Mouse (Mus musculus): ENCODE data around the gene Arl6ip4. TPM values are rescaled to one million over a fixed set of nuclear protein-coding genes. Genes with fewer than 3 reads are reported as not detected.

Gene Arl6ip4
- total and polyA plus RNA-seq, 3 experiments: 57.8 to 128 TPM; not detected in 1

GRCm38 (mm10) chr5:124103552-124103951 lies 12.3 kb upstream of the Arl6ip4 start (continued):
- no peak for TF ChIP-seq CTCF (IDR thresholded peaks at IDR 0.05 in 2 of 3, conservative IDR thresholded peaks at IDR 0.05 in 1 of 3; ENCODE audit: control insufficient read depth in 1 of 3, insufficient read depth in 1 of 3, low read depth in 2 of 3, low read length in 3 of 3, poor library complexity in 1 of 3, severe bottlenecking in 1 of 3)

GRCm38 (mm10) chr5:124111077-124111741 lies 4.7 kb upstream of the Arl6ip4 start:
- H3K4me3 ChIP-seq (ENCODE audit: control insufficient read depth in 1 of 2, insufficient read depth in 1 of 2, low read depth in 2 of 2, low read length in 2 of 2): peak overlapping the region; percentile 77 to 95
- 0 out of 4 replicates have a peak, but pooled peaks cover 0 to 2% of the 10 kb centered on the region in 2 experiments for H3K36me3 ChIP-seq (ENCODE audit: control insufficient read depth in 1 of 2, insufficient read depth in 2 of 2, low read length in 2 of 2)
- peaks cover 0 to 6% of the 10 kb centered on the region in 2 experiments; a peak in 2 of 4 replicates for H3K4me1 ChIP-seq (ENCODE audit: control insufficient read depth in 1 of 2, insufficient read depth in 2 of 2, low read length in 2 of 2)
- no peaks in the 10 kb centered on the region for H3K9me3 ChIP-seq (replicated peaks; ENCODE audit: insufficient read depth, low read length)
- peak; percentile 90 for DNase-seq (ENCODE audit: low read depth, low spot score)
- no peaks in the 10 kb centered on the region for H3K27me3 ChIP-seq (ENCODE audit: control insufficient read depth in 1 of 2, insufficient read depth in 2 of 2, low read length in 2 of 2)
- peak overlapping the region; percentile 99 for H3K27ac ChIP-seq (ENCODE audit: control insufficient read depth, low read depth, low read length)
- H3K9ac ChIP-seq (ENCODE audit: control insufficient read depth, low read depth, low read length, poor library complexity, severe bottlenecking): peak overlapping the region; percentile 98
- peaks cover 33% of the 10 kb centered on the region for H3K79me2 ChIP-seq (ENCODE audit: control insufficient read depth, insufficient read depth, low read length, poor library complexity)
- TF ChIP-seq JUND (IDR thresholded peaks at IDR 0.05; ENCODE audit: low read depth, low read length) (no peak), RAD21 (IDR thresholded peaks at IDR 0.05; ENCODE audit: low read depth, low read length) (peak; percentile 31), MAFK (IDR thresholded peaks at IDR 0.05; ENCODE audit: borderline replicate concordance, low read depth, low read length) (no peak), CHD1 (IDR thresholded peaks at IDR 0.05; ENCODE audit: low read depth, low read length) (peak; percentile 95; the same call in 1 of the 2 replicates), BHLHE40 (IDR thresholded peaks at IDR 0.05; ENCODE audit: borderline replicate concordance, low read depth, low read length) (no peak), RCOR1 (IDR thresholded peaks at IDR 0.05; ENCODE audit: low read depth, low read length) (no peak), NRF1 (IDR thresholded peaks at IDR 0.05; ENCODE audit: insufficient read depth, low read depth, low read length, poor library complexity, severe bottlenecking) (no peak), ZNF384 (IDR thresholded peaks at IDR 0.05; ENCODE audit: low read depth, low read length) (no peak), HCFC1 (IDR thresholded peaks at IDR 0.05; ENCODE audit: low read depth, low read length) (peak; percentile 78), UBTF (IDR thresholded peaks at IDR 0.05; ENCODE audit: borderline replicate concordance, insufficient read depth, low read depth, low read length) (no peak), CTCF (IDR thresholded peaks at IDR 0.05 in 2 of 3, conservative IDR thresholded peaks at IDR 0.05 in 1 of 3; ENCODE audit: control insufficient read depth in 1 of 3, insufficient read depth in 1 of 3, low read depth in 2 of 3, low read length in 3 of 3, poor library complexity in 1 of 3, severe bottlenecking in 1 of 3) (peak; percentile 87 to 99 (median 92)), MAZ (IDR thresholded peaks at IDR 0.05; ENCODE audit: low read depth, low read length) (peak; percentile 76; the same call in 1 of the 2 replicates), POLR2AphosphoS2 (IDR thresholded peaks at IDR 0.05; ENCODE audit: low read length) (no peak), POLR2AphosphoS5 (IDR thresholded peaks at IDR 0.05; ENCODE audit: borderline replicate concordance, low read depth, low read length) (no peak), NELFE (IDR thresholded peaks at IDR 0.05; ENCODE audit: low read depth, low read length) (no peak; the same call in 1 of the 2 replicates), ZKSCAN1 (IDR thresholded peaks at IDR 0.05; ENCODE audit: low read depth, low read length) (no peak), GATA1 (IDR thresholded peaks at IDR 0.05; ENCODE audit: low read depth, low read length) (peak; percentile 22; the same call in 1 of the 2 replicates), TAL1 (IDR thresholded peaks at IDR 0.05; ENCODE audit: low read length) (no peak), TBP (IDR thresholded peaks at IDR 0.05; ENCODE audit: low read depth, low read length) (peak; percentile 65), ZC3H11A (IDR thresholded peaks at IDR 0.05; ENCODE audit: low read depth, low read length) (peak; percentile 45; the same call in 1 of the 2 replicates), SMC3 (IDR thresholded peaks at IDR 0.05; ENCODE audit: low read depth, low read length) (peak; percentile 71), MEF2A (IDR thresholded peaks at IDR 0.05; ENCODE audit: extremely low read depth, insufficient replicate concordance, low read depth, low read length, poor library complexity, severe bottlenecking) (no peak), MYB (IDR thresholded peaks at IDR 0.05; ENCODE audit: low read depth, low read length) (no peak), MYC (IDR thresholded peaks at IDR 0.05; ENCODE audit: low read depth, low read length) (peak; percentile 76; the same call in 1 of the 2 replicates), GABPA (IDR thresholded peaks at IDR 0.05; ENCODE audit: low read depth, low read length) (no peak), ETS1 (IDR thresholded peaks at IDR 0.05; ENCODE audit: low read depth, low read length) (peak; percentile 42; the same call in 1 of the 2 replicates), ZMIZ1 (IDR thresholded peaks at IDR 0.05; ENCODE audit: low read depth, low read length) (no peak), EP300 (IDR thresholded peaks at IDR 0.05; ENCODE audit: low read depth in 1 of 2, low read length in 2 of 2) (peak in 1 of 2 experiments; percentile 7; a peak in 1 of 4 replicates), POLR2A (IDR thresholded peaks at IDR 0.05; ENCODE audit: control insufficient read depth in 1 of 2, insufficient read depth in 1 of 2, low read depth in 1 of 2, low read length in 2 of 2, poor library complexity in 1 of 2) (no peak; a peak in 1 of 4 replicates), TCF12 (IDR thresholded peaks at IDR 0.05; ENCODE audit: low read depth, low read length) (peak; percentile 64), E2F4 (IDR thresholded peaks at IDR 0.05; ENCODE audit: borderline replicate concordance, low read depth, low read length) (no peak), MAX (IDR thresholded peaks at IDR 0.05; ENCODE audit: low read length) (peak; percentile 47; the same call in 1 of the 2 replicates), KAT2A (conservative IDR thresholded peaks at IDR 0.05; ENCODE audit: low read depth, low read length) (peak; percentile 58)

Data from MEL (cell line).